Mouse (Mus musculus) bone marrow macrophage, adult 2 months (primary cell): ENCODE measurements around the gene Gm10354. TPM values are rescaled to one million over a fixed set of nuclear protein-coding genes. Genes with fewer than 3 reads are reported as not detected.

Source experiments
- polyA plus RNA-seq: library from polyadenylated mRNA; stranded (reverse); fragments of >200 nt; gene quantifications from 2 replicates; pipeline ENCODE4 v1.2.4, GENCODE M21; 2012; ENCODE audit not compliant: missing spikeins, insufficient read depth, insufficient read length

Gene Gm10354
- polyA plus RNA-seq, 1 experiment = not detected

Other genes starting within 250 kb of the Gm10354 start
- not detected in 2 replicates for gene Gm9758, start 64.0 kb downstream of the Gm10354 start, polyA plus RNA-seq
- not detected in 2 replicates for gene Speer4e, start 40.5 kb downstream of the Gm10354 start, polyA plus RNA-seq
- not detected in 2 replicates for gene Gm17019, start 54.1 kb upstream of the Gm10354 start, polyA plus RNA-seq